Mouse (Mus musculus) kidney, embryonic 16.5 days (tissue): ENCODE results near the gene Unc93b1. TPM values are rescaled to one million over a fixed set of nuclear protein-coding genes. Genes with fewer than 3 reads are reported as not detected.

Source experiments
- ATAC-seq: fragments of 200-750 bp; cut with Nextera tagmentation; 2 replicates; pipeline ENCODE4 v1.8.0; 2017; ENCODE audit warnings: moderate TSS enrichment; ENCODE audit not compliant: low FRiP score, low TSS enrichment
- H3K27ac ChIP-seq: fragments of 300-500 bp; sonication (generic); 2 replicates; pipeline ENCODE4 v1.5.1; 2014; ENCODE audit warnings: low read length
- H3K27me3 ChIP-seq: fragments of 300-500 bp; sonication (generic); 2 replicates; pipeline ENCODE4 v1.6.1; 2014; ENCODE audit warnings: low read length, control low read depth, mixed read lengths; ENCODE audit not compliant: insufficient read depth
- H3K36me3 ChIP-seq: fragments of 300-500 bp; sonication (generic); 2 replicates; pipeline ENCODE4 v1.6.1; 2014; ENCODE audit warnings: low read length, control low read depth, mixed read lengths; ENCODE audit not compliant: insufficient read depth
- H3K4me1 ChIP-seq: fragments of 300-500 bp; sonication (generic); 2 replicates; pipeline ENCODE4 v1.6.1; 2014; ENCODE audit warnings: low read length, control low read depth, mixed read lengths; ENCODE audit not compliant: insufficient read depth
- H3K4me2 ChIP-seq: fragments of 300-500 bp; sonication (generic); replicated peaks from 2 replicates; pipeline ENCODE4 v1.6.1; 2014; ENCODE audit warnings: low read depth, low read length
- H3K4me3 ChIP-seq: fragments of 300-500 bp; sonication (generic); 2 replicates; pipeline ENCODE4 v1.5.1; 2014; ENCODE audit warnings: mild to moderate bottlenecking, low read length
- H3K9ac ChIP-seq: fragments of 300-500 bp; sonication (generic); replicated peaks from 2 replicates; pipeline ENCODE4 v1.6.1; 2014; ENCODE audit warnings: low read length
- H3K9me3 ChIP-seq: fragments of 300-500 bp; sonication (generic); 2 replicates; pipeline ENCODE4 v1.6.1; 2016; ENCODE audit warnings: low read length, control low read depth
- WGBS: fragments of 180-500 bp; shearing (Covaris S2); extraction: QIAGEN DNeasy Blood & Tissue Kit; methylation state at CpG from one replicate; pipeline ENCODE4 v1.1.7; 2014; 5-methylcytosine and 5-hydroxymethylcytosine counted together
- polyA plus RNA-seq: library from polyadenylated mRNA; unstranded; fragments of >200 nt; fragmentation: Nextera tagmentation; extraction: Ambion mirVana; gene quantifications from 2 replicates; pipeline ENCODE4 v1.2.1, GENCODE M21; 2015

Gene Unc93b1
- polyA plus RNA-seq, 1 experiment from 2014 or later = 23.1 TPM

DNA sequence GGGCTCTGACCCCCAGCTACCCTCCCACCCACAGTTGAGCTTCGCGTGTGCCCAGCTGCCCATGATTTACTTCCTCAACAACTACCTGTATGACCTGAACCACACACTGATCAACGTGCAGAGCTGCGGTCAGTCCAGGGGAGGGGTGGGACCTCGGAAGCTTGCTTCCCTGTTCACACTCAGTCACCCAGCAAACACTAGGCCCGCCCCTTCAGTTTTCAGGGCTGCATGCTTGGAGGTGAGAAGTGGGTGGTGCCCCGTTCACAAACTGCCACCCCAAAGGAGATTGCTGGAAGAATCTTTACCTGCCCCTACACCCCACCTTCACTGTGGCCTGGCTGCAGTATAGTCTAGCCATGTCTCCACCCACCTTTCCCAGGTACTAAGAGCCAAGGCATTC lies 7.3 kb downstream of the Unc93b1 start:
- Histone ChIP-seq H3K4me1 (peaks cover 6% of the 10 kb centered on the region), H3K27me3 (no peaks in the 10 kb centered on the region), H3K27ac (no peak overlapping the region), H3K4me2 (no peak overlapping the region), H3K9ac (no peak overlapping the region), H3K36me3 (no peaks in the 10 kb centered on the region), H3K4me3 (no peak overlapping the region), H3K9me3 (no peaks in the 10 kb centered on the region)
- WGBS = 79% methylated on average over 7 of the region's 7 CpGs
- ATAC-seq = 0 out of 2 replicates have a peak, but pooled peaks have one; percentile 37

DNA sequence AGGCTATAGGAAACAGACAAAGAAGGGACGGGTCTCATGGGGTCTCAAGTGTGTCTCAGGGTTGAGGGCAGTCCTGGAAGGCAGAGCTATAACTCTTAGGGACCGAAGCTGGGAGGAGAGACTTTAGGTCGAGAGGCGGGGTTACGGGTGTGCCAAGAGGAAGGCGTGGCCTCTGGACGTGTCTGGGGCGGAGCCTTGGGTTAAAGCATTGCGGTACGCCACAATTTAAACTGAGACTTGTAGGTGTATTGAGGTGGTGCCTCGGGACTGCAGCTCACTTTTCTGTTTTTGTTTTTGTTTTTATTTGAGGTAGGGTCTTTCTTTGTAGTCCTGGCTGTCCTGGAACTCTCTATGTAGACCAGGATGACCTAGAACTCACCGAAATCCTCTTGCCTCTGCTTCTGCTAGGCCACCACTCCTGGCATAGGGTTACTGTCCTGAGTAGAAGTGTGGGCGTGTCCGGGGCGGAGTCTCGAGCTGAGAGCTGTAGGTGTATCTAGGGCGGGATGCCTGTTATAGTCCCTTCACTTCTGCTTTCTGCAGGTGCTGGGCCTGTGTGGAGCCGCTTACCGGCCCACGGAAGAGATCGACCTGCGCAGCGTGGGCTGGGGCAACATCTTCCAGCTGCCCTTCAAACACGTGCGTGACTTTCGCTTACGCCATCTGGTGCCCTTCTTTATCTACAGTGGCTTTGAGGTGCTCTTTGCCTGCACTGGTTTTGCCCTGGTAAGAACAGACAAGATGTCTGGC lies 8.2 kb downstream of the Unc93b1 start:
- Histone ChIP-seq H3K4me3 (no peak overlapping the region), H3K9me3 (no peaks in the 10 kb centered on the region), H3K27ac (no peak overlapping the region), H3K4me1 (peaks cover 6% of the 10 kb centered on the region), H3K36me3 (no peaks in the 10 kb centered on the region), H3K27me3 (no peaks in the 10 kb centered on the region), H3K9ac (no peak overlapping the region), H3K4me2 (peak overlapping the region; percentile 36)
- WGBS = 22% methylated on average over 27 of the region's 27 CpGs
- no peak for ATAC-seq

DNA sequence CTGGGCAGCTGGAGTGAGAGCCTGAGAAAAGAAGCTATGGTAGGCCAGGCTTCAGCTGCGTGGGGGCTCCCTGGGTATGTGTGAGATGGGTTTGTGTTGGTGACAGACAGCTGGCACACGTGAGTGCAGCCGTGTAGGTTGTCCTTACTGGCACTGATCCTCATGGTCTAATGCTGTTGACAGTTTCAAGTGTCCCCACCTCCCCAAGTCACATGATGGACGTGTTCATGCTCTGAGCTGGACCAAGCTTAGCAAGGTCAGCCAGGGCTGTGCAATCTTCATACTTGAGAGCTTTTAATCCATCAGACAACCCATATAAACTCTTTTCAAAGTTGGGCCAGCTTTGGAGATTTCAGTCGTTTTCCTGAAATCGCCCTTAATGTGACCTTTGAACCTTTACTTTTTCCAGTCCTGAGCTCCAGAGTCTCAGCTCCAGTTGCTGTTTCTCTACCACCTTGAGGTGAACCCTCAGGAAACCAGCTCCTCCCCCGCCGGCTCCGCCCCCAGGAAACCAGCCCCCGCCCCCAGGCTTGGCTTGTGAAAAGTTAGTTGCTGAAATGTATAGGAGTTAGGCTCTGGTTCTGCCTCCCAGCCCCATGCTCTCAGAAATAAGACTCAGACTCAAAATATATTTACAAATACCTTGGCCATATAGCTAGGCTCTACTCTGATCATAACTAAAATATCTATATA lies 11.0 kb downstream of the Unc93b1 start:
- Histone ChIP-seq H3K27ac (no peak overlapping the region), H3K9ac (no peak overlapping the region), H3K4me1 (peaks cover 6% of the 10 kb centered on the region), H3K9me3 (no peaks in the 10 kb centered on the region), H3K36me3 (no peaks in the 10 kb centered on the region), H3K4me3 (no peak overlapping the region), H3K4me2 (no peak overlapping the region), H3K27me3 (no peaks in the 10 kb centered on the region)
- no peak for ATAC-seq
- WGBS = 31% methylated on average over 10 of the region's 10 CpGs

DNA sequence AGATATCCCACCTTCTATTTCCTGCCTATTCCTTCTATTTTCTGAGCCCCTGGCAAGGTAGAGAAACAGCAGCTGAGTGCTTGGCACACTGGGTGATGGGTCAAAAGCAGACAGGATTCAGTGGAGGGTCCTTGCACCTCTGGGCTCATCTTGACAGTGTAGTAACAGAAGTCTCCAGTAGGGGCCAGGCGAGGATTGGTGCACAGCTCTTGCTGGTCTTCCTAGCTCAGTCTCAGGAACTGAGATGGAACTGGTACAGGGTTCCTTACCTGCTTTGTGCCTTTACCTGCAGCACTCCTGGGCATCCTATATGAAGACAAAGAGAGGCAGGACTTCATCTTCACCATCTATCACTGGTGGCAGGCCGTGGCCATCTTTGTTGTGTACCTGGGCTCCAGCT lies 11.7 kb downstream of the Unc93b1 start:
- H3K4me1 ChIP-seq = peaks cover 6% of the 10 kb centered on the region
- WGBS = 15% methylated on average over 2 of the region's 2 CpGs
- H3K27ac ChIP-seq = no peak overlapping the region
- ATAC-seq = peak; percentile 72; the same call in 1 of the 2 replicates
- no peaks in the 10 kb centered on the region for H3K36me3 ChIP-seq
- H3K4me3 ChIP-seq = no peak overlapping the region
- H3K27me3 ChIP-seq = no peaks in the 10 kb centered on the region
- no peak overlapping the region for H3K9ac ChIP-seq
- no peak overlapping the region for H3K4me2 ChIP-seq
- H3K9me3 ChIP-seq = no peaks in the 10 kb centered on the region

DNA sequence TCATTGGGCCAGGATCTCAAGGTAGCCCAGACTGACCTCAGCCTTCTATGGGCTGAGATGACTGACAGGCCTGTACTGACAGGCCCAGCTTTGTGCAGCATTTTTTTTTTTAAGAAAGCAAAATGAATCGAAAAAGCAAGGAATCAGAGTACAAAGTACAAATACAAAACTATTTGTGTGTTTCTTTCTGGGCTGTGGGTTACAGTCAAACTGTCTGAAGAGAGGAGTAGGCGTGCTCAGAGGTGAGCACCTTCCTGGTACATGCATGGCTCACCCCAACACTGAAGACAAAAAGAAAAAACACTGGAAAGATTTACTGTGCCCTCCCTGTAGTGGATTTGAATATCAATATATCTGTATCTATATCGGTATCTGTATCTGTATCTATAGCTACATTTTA lies 12.8 kb downstream of the Unc93b1 start:
- no peaks in the 10 kb centered on the region for H3K27me3 ChIP-seq

DNA sequence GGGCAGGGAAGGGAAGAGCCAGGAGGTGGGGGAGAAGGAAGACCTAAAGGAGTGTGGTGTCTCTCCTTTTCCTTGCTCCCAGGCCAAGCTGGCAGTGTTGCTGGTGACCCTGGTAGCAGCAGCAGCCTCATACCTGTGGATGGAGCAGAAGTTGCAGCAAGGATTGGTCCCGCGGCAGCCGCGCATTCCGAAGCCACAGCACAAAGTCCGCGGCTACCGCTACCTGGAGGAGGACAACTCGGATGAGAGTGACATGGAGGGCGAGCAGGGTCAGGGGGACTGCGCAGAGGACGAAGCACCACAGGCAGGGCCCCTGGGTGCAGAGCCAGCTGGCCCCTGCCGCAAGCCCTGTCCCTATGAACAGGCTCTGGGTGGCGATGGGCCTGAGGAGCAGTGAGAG lies 13.6 kb downstream of the Unc93b1 start:
- Histone ChIP-seq H3K4me1 (peaks cover 4% of the 10 kb centered on the region; the same call in 1 of the 2 replicates), H3K36me3 (no peaks in the 10 kb centered on the region), H3K27me3 (no peaks in the 10 kb centered on the region), H3K27ac (no peak overlapping the region), H3K9ac (no peak overlapping the region), H3K9me3 (no peaks in the 10 kb centered on the region), H3K4me2 (no peak overlapping the region), H3K4me3 (no peak overlapping the region)
- no peak for ATAC-seq
- WGBS = 68% methylated on average over 14 of the region's 14 CpGs

More for the DNA sequence above, 12.8 kb downstream of the Unc93b1 start:
- no peak for ATAC-seq
- Histone ChIP-seq H3K4me1 (peaks cover 6% of the 10 kb centered on the region), H3K4me2 (no peak overlapping the region), H3K4me3 (no peak overlapping the region), H3K36me3 (no peaks in the 10 kb centered on the region), H3K9ac (no peak overlapping the region), H3K9me3 (no peaks in the 10 kb centered on the region), H3K27ac (no peak overlapping the region)
- 85% methylated on average over 3 of the region's 3 CpGs for WGBS

DNA sequence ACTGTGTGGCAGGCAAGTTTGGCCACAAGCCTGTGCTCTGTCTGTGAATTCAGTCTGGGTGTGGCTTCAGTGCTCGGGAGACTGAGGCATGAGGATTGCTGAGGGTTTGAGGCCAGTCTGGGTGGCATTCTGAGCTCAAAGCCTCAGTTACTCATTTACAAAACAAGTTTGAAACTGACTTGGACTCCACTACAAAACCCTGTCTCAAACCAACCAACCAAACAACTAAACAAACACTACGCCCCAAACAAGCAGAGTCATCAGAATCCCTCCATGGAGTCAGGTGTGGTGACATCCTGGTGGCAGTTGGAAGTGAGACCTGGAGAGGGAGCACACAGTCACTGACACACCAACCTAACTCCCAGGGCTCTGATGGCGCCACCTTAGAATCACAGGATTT lies 15.3 kb downstream of the Unc93b1 start:
- Histone ChIP-seq H3K27me3 (no peaks in the 10 kb centered on the region), H3K4me1 (peaks cover 11% of the 10 kb centered on the region; the same call in 1 of the 2 replicates), H3K9me3 (no peaks in the 10 kb centered on the region), H3K4me2 (no peak overlapping the region), H3K36me3 (no peaks in the 10 kb centered on the region), H3K9ac (no peak overlapping the region), H3K27ac (no peak overlapping the region), H3K4me3 (no peak overlapping the region)
- WGBS = 67% methylated on average over 3 of the region's 3 CpGs
- no peak for ATAC-seq

DNA sequence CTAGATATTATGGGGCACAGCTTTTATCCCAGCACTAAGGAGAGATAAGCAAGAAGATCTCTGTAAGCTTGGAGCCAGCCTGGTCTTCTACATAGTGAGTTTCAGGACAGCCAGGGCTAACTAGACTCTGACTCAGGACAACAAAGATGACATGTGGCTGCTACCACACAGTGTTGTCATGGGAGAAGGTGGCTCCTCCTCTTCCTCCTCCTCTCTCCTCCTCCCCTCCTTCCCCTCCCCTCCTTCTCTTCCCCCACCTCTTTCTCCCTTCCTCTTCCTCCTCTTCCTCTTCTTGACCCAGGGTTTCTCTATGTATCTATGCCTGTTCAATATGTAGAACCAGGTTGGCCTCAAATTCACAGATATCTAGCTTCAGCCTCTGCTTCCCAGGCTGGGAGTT lies 16.5 kb downstream of the Unc93b1 start:
- H3K27ac ChIP-seq = no peak overlapping the region
- H3K4me2 ChIP-seq = no peak overlapping the region
- no peak for ATAC-seq
- H3K36me3 ChIP-seq = no peaks in the 10 kb centered on the region
- no peak overlapping the region for H3K4me3 ChIP-seq
- no peaks in the 10 kb centered on the region for H3K27me3 ChIP-seq
- no peaks in the 10 kb centered on the region for H3K9me3 ChIP-seq
- no peak overlapping the region for H3K9ac ChIP-seq
- peaks cover 8% of the 10 kb centered on the region; the same call in 1 of the 2 replicates for H3K4me1 ChIP-seq

DNA sequence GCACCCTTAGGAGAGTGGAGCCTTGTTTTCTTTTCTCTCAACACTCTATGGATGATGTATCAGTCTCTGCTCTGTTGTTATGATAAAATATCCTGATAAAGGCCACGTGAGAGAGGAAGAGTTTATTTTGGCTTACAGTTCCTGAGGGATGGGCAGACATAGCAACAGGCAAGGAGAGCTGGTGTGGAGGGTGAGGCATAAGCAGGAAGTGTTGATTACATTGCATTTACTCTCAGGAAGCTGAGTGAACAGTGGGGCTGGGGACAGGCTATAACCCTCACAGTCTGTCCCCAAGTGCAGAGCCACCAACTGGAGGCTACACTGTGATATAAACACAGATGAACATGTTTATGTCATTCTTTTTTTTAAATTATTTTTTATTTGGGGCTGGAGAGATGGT lies 17.1 kb downstream of the Unc93b1 start:
- WGBS = 66% methylated on average over 1 of the region's 1 CpGs
- H3K9me3 ChIP-seq = no peaks in the 10 kb centered on the region
- H3K36me3 ChIP-seq = no peaks in the 10 kb centered on the region
- no peak overlapping the region for H3K27ac ChIP-seq
- H3K4me2 ChIP-seq = no peak overlapping the region
- H3K9ac ChIP-seq = no peak overlapping the region
- no peak overlapping the region for H3K4me3 ChIP-seq
- no peak for ATAC-seq
- peaks cover 10% of the 10 kb centered on the region; the same call in 1 of the 2 replicates for H3K4me1 ChIP-seq
- H3K27me3 ChIP-seq = no peaks in the 10 kb centered on the region

DNA sequence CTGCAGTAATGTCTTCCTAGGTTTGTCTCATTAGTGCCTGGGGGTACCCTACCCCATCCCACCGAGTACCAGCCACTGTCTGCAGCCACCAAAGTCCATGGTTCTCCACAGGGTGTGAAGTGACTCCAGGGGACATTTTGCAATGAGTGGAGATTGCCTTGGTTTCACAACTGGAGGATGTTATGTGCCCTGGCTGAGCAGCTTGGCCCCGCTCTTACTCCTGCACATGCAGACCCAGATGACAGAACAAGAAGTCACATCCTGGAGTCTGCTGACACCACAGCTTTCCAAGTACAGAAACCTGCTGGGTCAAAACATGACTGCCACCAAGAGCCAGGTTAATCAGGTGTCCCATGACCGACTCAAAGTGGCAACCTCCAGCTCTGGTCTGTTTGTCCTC lies 20.0 kb downstream of the Unc93b1 start:
- ATAC-seq = no peak
- Histone ChIP-seq H3K36me3 (no peaks in the 10 kb centered on the region), H3K4me1 (peaks cover 10% of the 10 kb centered on the region; the same call in 1 of the 2 replicates), H3K27ac (no peak overlapping the region), H3K27me3 (no peaks in the 10 kb centered on the region), H3K9me3 (no peaks in the 10 kb centered on the region), H3K4me2 (no peak overlapping the region), H3K9ac (no peak overlapping the region), H3K4me3 (no peak overlapping the region)
- WGBS = 59% methylated on average over 3 of the region's 3 CpGs
